Mouse (Mus musculus): ENCODE measurements around the gene Olfr110.
"Not testable (repeated sequence)": the region's sequence is repeated elsewhere in the genome, so short reads cannot be mapped to it uniquely, and the experiment has no call there.

Olfr110 gene

GRCm38 (mm10) chr17:37491930-37492518 lies at the start of gene Olfr110:
Olfr110 (plus strand) TSS chr17:37492468.
- no peak for DNase-seq (ENCODE audit: low spot score in 2 of 2)

GRCm38 (mm10) chr17:37445180-37445579 lies 47.1 kb upstream of the Olfr110 start, which contains the start of gene Olfr108:
Olfr108 (plus strand) TSS chr17:37445480.
- no peak for DNase-seq (ENCODE audit: low spot score in 2 of 2)

- no peak for DNase-seq (ENCODE audit: low spot score in 2 of 2)
Observed at GRCm38 (mm10) chr17:37458616-37459015, 33.7 kb upstream of the Olfr110 start, which contains the start of gene Olfr109. Olfr109 (plus strand) TSS chr17:37458916.

- no peak for DNase-seq (ENCODE audit: low spot score in 2 of 2)
Observed at GRCm38 (mm10) chr17:37483452-37483851, 8.8 kb upstream of the Olfr110 start, which contains the start of gene H2-M2. H2-M2 (minus strand) TSS chr17:37483552.

GRCm38 (mm10) chr17:37507730-37508129 lies 15.5 kb downstream of the Olfr110 start, which contains the start of gene Olfr111:
Olfr111 (plus strand) TSS chr17:37508030.
- DNase-seq (ENCODE audit: low spot score in 2 of 2) = no peak

- not testable (repeated sequence) for DNase-seq (ENCODE audit: low spot score in 2 of 2)
Observed at GRCm38 (mm10) chr17:37524612-37525011, 32.3 kb downstream of the Olfr110 start.

- DNase-seq (ENCODE audit: low spot score in 2 of 2) = not testable (repeated sequence)
Observed at GRCm38 (mm10) chr17:37525427-37525826, 33.2 kb downstream of the Olfr110 start.

GRCm38 (mm10) chr17:37535173-37535572 lies 42.9 kb downstream of the Olfr110 start:
- no peak for DNase-seq (ENCODE audit: low spot score in 2 of 2)

GRCm38 (mm10) chr17:37538416-37538815 lies 46.1 kb downstream of the Olfr110 start:
- DNase-seq (ENCODE audit: low spot score in 2 of 2) = not testable (repeated sequence)

GRCm38 (mm10) chr17:37541454-37542119 lies 49.3 kb downstream of the Olfr110 start:
- DNase-seq (ENCODE audit: low spot score in 2 of 2) = no peak

GRCm38 (mm10) chr17:37543800-37544435 lies 51.6 kb downstream of the Olfr110 start:
- DNase-seq (ENCODE audit: low spot score in 2 of 2) = no peak
